8 mouse cellular contexts compared by ENCODE assay signal in genomic region chr8:10760851-10761693, GRCm38 (mm10).
DNase-seq lines count a peak whose midpoint lies in the region; ATAC-seq and TF ChIP-seq lines count a peak whose summit lies in the region.

No protein-coding gene starts in this region.

- TF ChIP-seq POLR2A in cerebellum, adult 2 months (IDR thresholded peaks at IDR 0.05; ENCODE audit: borderline replicate concordance, insufficient read depth, low read length) = no peak
- no peak for TF ChIP-seq POLR2A in kidney, adult 2 months (IDR thresholded peaks at IDR 0.05; ENCODE audit: low read depth, low read length)

- H3K27me3 ChIP-seq in cerebellum, adult 2 months (ENCODE audit: control insufficient read depth, insufficient read depth, low read length) = no peaks in the 10 kb centered on the region; the same call in 1 of the 2 replicates
- H3K27me3 ChIP-seq in embryonic facial prominence, embryonic 12.5 days = no peaks in the 10 kb centered on the region
- no peaks in the 10 kb centered on the region for H3K27me3 ChIP-seq in heart, embryonic 12.5 days (replicated peaks)
- H3K27me3 ChIP-seq in kidney, adult 2 months (replicated peaks; ENCODE audit: control insufficient read depth, insufficient read depth, low read length) = no peaks in the 10 kb centered on the region
- H3K27me3 ChIP-seq in liver, embryonic 12.5 days (replicated peaks) = peaks cover 15% of the 10 kb centered on the region
- H3K27me3 ChIP-seq in neural tube, embryonic 14.5 days (ENCODE audit: control insufficient read depth, insufficient read depth, low read length) = no peaks in the 10 kb centered on the region

- H3K9ac ChIP-seq in embryonic facial prominence, embryonic 12.5 days = peak overlapping the region; percentile 31; the same call in 1 of the 2 replicates
- H3K9ac ChIP-seq in heart, embryonic 12.5 days = peak overlapping the region; percentile 11; the same call in 1 of the 2 replicates
- H3K9ac ChIP-seq in liver, embryonic 12.5 days = no peak overlapping the region
- 0 out of 2 replicates have a peak overlapping the region, but pooled peaks have one; percentile 16 for H3K9ac ChIP-seq in neural tube, embryonic 14.5 days (replicated peaks; ENCODE audit: low read depth, low read length)

- peak; percentile 61 to 79 for DNase-seq in cerebellum, adult 2 months
- peak; percentile 46 for DNase-seq in kidney, adult 2 months
- DNase-seq in adrenal gland, adult 8-10 months = no peak
- no peak for DNase-seq in adrenal gland, postnatal 36 days

- 10% methylated on average over 17 of the region's 17 CpGs for WGBS in cerebellum, adult 2 months
- 7% methylated on average over 17 of the region's 17 CpGs for WGBS in embryonic facial prominence, embryonic 12.5 days
- 19% methylated on average over 17 of the region's 17 CpGs for WGBS in heart, embryonic 12.5 days
- 27% methylated on average over 17 of the region's 17 CpGs for WGBS in kidney, adult 2 months
- 33% methylated on average over 17 of the region's 17 CpGs for WGBS in liver, embryonic 12.5 days (ENCODE audit: insufficient replicate concordance)
- 6% methylated on average over 17 of the region's 17 CpGs for WGBS in neural tube, embryonic 14.5 days

- no peak overlapping the region for H3K4me3 ChIP-seq in cerebellum, adult 2 months (replicated peaks; ENCODE audit: insufficient read depth, low read depth, low read length)
- H3K4me3 ChIP-seq in embryonic facial prominence, embryonic 12.5 days = no peak overlapping the region
- H3K4me3 ChIP-seq in heart, embryonic 12.5 days = no peak overlapping the region
- no peak overlapping the region for H3K4me3 ChIP-seq in kidney, adult 2 months (ENCODE audit: insufficient read depth, low read depth, low read length)
- H3K4me3 ChIP-seq in liver, embryonic 12.5 days = no peak overlapping the region
- no peak overlapping the region for H3K4me3 ChIP-seq in neural tube, embryonic 14.5 days (ENCODE audit: low read depth, low read length)

- H3K9me3 ChIP-seq in embryonic facial prominence, embryonic 12.5 days = no peaks in the 10 kb centered on the region
- H3K9me3 ChIP-seq in heart, embryonic 12.5 days (replicated peaks) = no peaks in the 10 kb centered on the region
- H3K9me3 ChIP-seq in liver, embryonic 12.5 days (replicated peaks) = no peaks in the 10 kb centered on the region
- H3K9me3 ChIP-seq in neural tube, embryonic 14.5 days (ENCODE audit: control insufficient read depth, low read length) = no peaks in the 10 kb centered on the region

- H3K4me1 ChIP-seq in cerebellum, adult 2 months (ENCODE audit: control insufficient read depth, insufficient read depth, low read length) = peaks cover 7% of the 10 kb centered on the region
- H3K4me1 ChIP-seq in embryonic facial prominence, embryonic 12.5 days = peaks cover 23% of the 10 kb centered on the region
- H3K4me1 ChIP-seq in heart, embryonic 12.5 days (replicated peaks) = peaks cover 21% of the 10 kb centered on the region
- H3K4me1 ChIP-seq in kidney, adult 2 months (ENCODE audit: control insufficient read depth, insufficient read depth, low read length) = no peaks in the 10 kb centered on the region
- peaks cover 11% of the 10 kb centered on the region; the same call in 1 of the 2 replicates for H3K4me1 ChIP-seq in liver, embryonic 12.5 days
- peaks cover 19% of the 10 kb centered on the region; the same call in 1 of the 2 replicates for H3K4me1 ChIP-seq in neural tube, embryonic 14.5 days (ENCODE audit: control insufficient read depth, insufficient read depth, low read length)

- H3K27ac ChIP-seq in cerebellum, adult 2 months (ENCODE audit: insufficient read depth, low read length) = no peak overlapping the region
- H3K27ac ChIP-seq in embryonic facial prominence, embryonic 12.5 days = peak overlapping the region; percentile 91
- peak overlapping the region; percentile 88 for H3K27ac ChIP-seq in heart, embryonic 12.5 days (ENCODE audit: poor library complexity, severe bottlenecking)
- H3K27ac ChIP-seq in kidney, adult 2 months (ENCODE audit: insufficient read depth, low read depth, low read length) = no peak overlapping the region
- peak overlapping the region; percentile 36; the same call in 1 of the 2 replicates for H3K27ac ChIP-seq in liver, embryonic 12.5 days
- H3K27ac ChIP-seq in neural tube, embryonic 14.5 days (ENCODE audit: low read depth, low read length) = peak overlapping the region; percentile 75

- TF ChIP-seq CTCF in cerebellum, adult 2 months (IDR thresholded peaks at IDR 0.05; ENCODE audit: borderline replicate concordance, insufficient read depth, low read depth, low read length) = no peak
- TF ChIP-seq CTCF in kidney, adult 2 months (conservative IDR thresholded peaks at IDR 0.05; ENCODE audit: insufficient read depth, insufficient read length, low read depth, low read length) = no peak

- no peaks in the 10 kb centered on the region for H3K36me3 ChIP-seq in embryonic facial prominence, embryonic 12.5 days
- H3K36me3 ChIP-seq in heart, embryonic 12.5 days = no peaks in the 10 kb centered on the region
- H3K36me3 ChIP-seq in kidney, adult 2 months (ENCODE audit: control insufficient read depth, insufficient read depth, low read length) = no peaks in the 10 kb centered on the region
- H3K36me3 ChIP-seq in liver, embryonic 12.5 days = no peaks in the 10 kb centered on the region
- no peaks in the 10 kb centered on the region for H3K36me3 ChIP-seq in neural tube, embryonic 14.5 days (ENCODE audit: control insufficient read depth, insufficient read depth, low read length)

- H3K4me2 ChIP-seq in embryonic facial prominence, embryonic 12.5 days (replicated peaks) = peak overlapping the region; percentile 32
- peak overlapping the region; percentile 41 for H3K4me2 ChIP-seq in heart, embryonic 12.5 days
- H3K4me2 ChIP-seq in liver, embryonic 12.5 days = no peak overlapping the region
- H3K4me2 ChIP-seq in neural tube, embryonic 14.5 days (ENCODE audit: low read depth, low read length) = no peak overlapping the region

- ATAC-seq in embryonic facial prominence, embryonic 12.5 days (ENCODE audit: insufficient number of reproducible peaks, insufficient read depth, low FRiP score, low TSS enrichment) = peak; percentile 90
- peak; percentile 82 for ATAC-seq in heart, embryonic 12.5 days (ENCODE audit: insufficient number of reproducible peaks, low FRiP score)
- 0 out of 2 replicates have a peak, but pooled peaks have one; percentile 18 for ATAC-seq in liver, embryonic 12.5 days
- ATAC-seq in neural tube, embryonic 14.5 days (ENCODE audit: low read depth) = peak; percentile 91

Comparison
In these comparisons a context has a peak if more than half of its experiments do, and no peak if none do; other contexts are left out.
1. DNase-seq: peak in cerebellum, adult 2 months (2 of 2) and kidney, adult 2 months (single experiment); none in adrenal gland, adult 8-10 months (single experiment) and adrenal gland, postnatal 36 days (0 of 2).
2. H3K27ac ChIP-seq: peak in embryonic facial prominence, embryonic 12.5 days (single experiment), heart, embryonic 12.5 days (single experiment), liver, embryonic 12.5 days (single experiment) and neural tube, embryonic 14.5 days (single experiment); none in cerebellum, adult 2 months (single experiment) and kidney, adult 2 months (single experiment).
3. ATAC-seq: peak in every context shown above with its lines; median percentile 91 in neural tube, embryonic 14.5 days; 90 in embryonic facial prominence, embryonic 12.5 days; 82 in heart, embryonic 12.5 days; 18 in liver, embryonic 12.5 days.
4. H3K4me2 ChIP-seq: peak in embryonic facial prominence, embryonic 12.5 days (single experiment) and heart, embryonic 12.5 days (single experiment); none in liver, embryonic 12.5 days (single experiment) and neural tube, embryonic 14.5 days (single experiment).